Mouse (Mus musculus): ENCODE results near the gene Azgp1. TPM values are rescaled to one million over a fixed set of nuclear protein-coding genes. Genes with fewer than 3 reads are reported as not detected.
A peak's percentile ranks its signal among the peaks of the same experiment; 100 is the strongest.
"Not testable (repeated sequence)": the region's sequence is repeated elsewhere in the genome, so short reads cannot be mapped to it uniquely, and the experiment has no call there.

Gene Azgp1
- polyA plus RNA-seq (2015; fragmentation: Nextera tagmentation; extraction: Ambion mirVana) = 14.4 and 31.0 TPM in 2 replicates

DNA sequence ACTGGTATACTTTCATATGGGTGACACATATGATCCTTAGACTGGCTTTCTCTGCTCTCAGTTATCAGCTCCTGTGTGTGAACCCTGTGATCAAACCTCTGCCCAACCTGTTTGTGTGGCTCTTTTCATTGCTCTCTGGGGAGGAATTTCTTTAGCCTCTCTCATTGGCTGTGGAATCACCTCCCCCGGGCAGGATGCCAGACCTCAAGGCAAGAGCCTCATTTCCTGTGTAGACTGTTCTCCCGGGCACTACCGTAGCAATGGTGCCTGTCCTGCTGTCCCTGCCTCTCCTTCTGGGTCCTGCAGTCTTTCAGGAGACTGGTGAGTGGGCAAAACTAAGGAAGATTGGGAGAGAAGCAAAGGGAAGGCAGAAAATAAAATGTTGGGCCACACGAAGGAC is at the start of gene Azgp1:
Gene Azgp1 (plus strand): TSS at position 221 of the 400 bp plus-strand sequence.
- no peak within 1 kb of the TSS for H3K4me2 ChIP-seq
- H3K4me1 ChIP-seq (replicated peaks) = no peaks in the 10 kb centered on the region
- 0 out of 2 replicates have a peak within 1 kb of the TSS, but pooled peaks have one; percentile 8 for H3K4me3 ChIP-seq (replicated peaks)
- WGBS (ENCODE audit: insufficient replicate concordance) = 30% methylated on average over 4 of the region's 4 CpGs
- H3K9me3 ChIP-seq (replicated peaks) = no peaks in the 10 kb centered on the region
- no peak for ATAC-seq (ENCODE audit: insufficient read depth)
- H3K9ac ChIP-seq = no peak within 1 kb of the TSS
- H3K27ac ChIP-seq (replicated peaks) = no peak within 1 kb of the TSS
- H3K36me3 ChIP-seq (replicated peaks) = no peaks in the 10 kb centered on the region
- no peaks in the 10 kb centered on the region for H3K27me3 ChIP-seq

GRCm38 (mm10) chr5:137933934-137934333 is 47.4 kb upstream of the Azgp1 start:
- H3K27ac ChIP-seq (replicated peaks); H3K4me1 ChIP-seq (replicated peaks); H3K4me2 ChIP-seq; H3K27me3 ChIP-seq; H3K9ac ChIP-seq; ATAC-seq (ENCODE audit: insufficient read depth); H3K9me3 ChIP-seq (replicated peaks); H3K4me3 ChIP-seq (replicated peaks); H3K36me3 ChIP-seq (replicated peaks): not testable (repeated sequence)
- 52% methylated on average over 2 of the region's 2 CpGs for WGBS (ENCODE audit: insufficient replicate concordance)

- Histone ChIP-seq H3K4me1 (replicated peaks) (no peaks in the 10 kb centered on the region), H3K27me3 (no peaks in the 10 kb centered on the region), H3K36me3 (replicated peaks) (no peaks in the 10 kb centered on the region), H3K4me2 (no peak overlapping the region), H3K9me3 (replicated peaks) (no peaks in the 10 kb centered on the region), H3K27ac (replicated peaks) (no peak overlapping the region), H3K4me3 (replicated peaks) (no peak overlapping the region), H3K9ac (no peak overlapping the region)
- no peak for ATAC-seq (ENCODE audit: insufficient read depth)
- WGBS (ENCODE audit: insufficient replicate concordance) = 61% methylated on average over 2 of the region's 2 CpGs
Measured at GRCm38 (mm10) chr5:137936486-137936885, 44.8 kb upstream of the Azgp1 start.

- Histone ChIP-seq H3K27me3 (no peaks in the 10 kb centered on the region), H3K9me3 (replicated peaks) (no peaks in the 10 kb centered on the region), H3K4me3 (replicated peaks) (no peak overlapping the region), H3K9ac (no peak overlapping the region), H3K4me2 (no peak overlapping the region), H3K4me1 (replicated peaks) (no peaks in the 10 kb centered on the region), H3K27ac (replicated peaks) (no peak overlapping the region), H3K36me3 (replicated peaks) (no peaks in the 10 kb centered on the region)
- no peak for ATAC-seq (ENCODE audit: insufficient read depth)
- 50% methylated on average over 4 of the region's 4 CpGs for WGBS (ENCODE audit: insufficient replicate concordance)
Measured at GRCm38 (mm10) chr5:137937238-137937637, 44.1 kb upstream of the Azgp1 start.

GRCm38 (mm10) chr5:137940948-137941347 is 40.4 kb upstream of the Azgp1 start:
- Histone ChIP-seq H3K27me3 (no peaks in the 10 kb centered on the region), H3K36me3 (replicated peaks) (no peaks in the 10 kb centered on the region), H3K4me2 (no peak overlapping the region), H3K4me1 (replicated peaks) (no peaks in the 10 kb centered on the region), H3K9ac (no peak overlapping the region), H3K4me3 (replicated peaks) (no peak overlapping the region), H3K9me3 (replicated peaks) (no peaks in the 10 kb centered on the region), H3K27ac (replicated peaks) (no peak overlapping the region)
- 67% methylated on average over 4 of the region's 4 CpGs for WGBS (ENCODE audit: insufficient replicate concordance)
- no peak for ATAC-seq (ENCODE audit: insufficient read depth)

- 40% methylated on average over 1 of the region's 1 CpGs for WGBS (ENCODE audit: insufficient replicate concordance)
- no peaks in the 10 kb centered on the region for H3K9me3 ChIP-seq (replicated peaks)
- no peak overlapping the region for H3K9ac ChIP-seq
- H3K27me3 ChIP-seq = no peaks in the 10 kb centered on the region
- H3K4me1 ChIP-seq (replicated peaks) = no peaks in the 10 kb centered on the region
- ATAC-seq (ENCODE audit: insufficient read depth) = no peak
- no peak overlapping the region for H3K27ac ChIP-seq (replicated peaks)
- H3K36me3 ChIP-seq (replicated peaks) = no peaks in the 10 kb centered on the region
- H3K4me2 ChIP-seq = no peak overlapping the region
- no peak overlapping the region for H3K4me3 ChIP-seq (replicated peaks)
Measured at GRCm38 (mm10) chr5:137943133-137943532, 38.2 kb upstream of the Azgp1 start.

DNA sequence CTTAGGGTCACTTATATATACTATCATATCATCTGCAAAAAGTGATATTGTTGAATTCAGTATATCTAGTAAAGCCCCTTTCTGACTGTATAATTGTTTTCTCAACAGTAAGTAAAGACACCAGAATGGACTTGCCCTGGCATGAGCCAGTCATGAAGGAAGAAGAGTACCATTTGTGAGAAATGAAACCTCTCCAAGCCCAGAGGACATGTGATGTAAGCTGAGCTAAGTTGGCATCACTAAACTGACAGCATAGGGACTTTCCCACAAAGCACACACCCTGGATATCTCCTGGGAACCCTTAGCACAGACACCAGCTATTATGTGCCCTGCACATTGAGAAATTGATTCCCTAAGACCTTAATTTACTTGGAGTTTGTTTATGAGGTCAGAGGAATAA is 34.0 kb upstream of the Azgp1 start:
- Histone ChIP-seq H3K4me3 (replicated peaks) (no peak overlapping the region), H3K9me3 (replicated peaks) (no peaks in the 10 kb centered on the region), H3K9ac (no peak overlapping the region), H3K27me3 (no peaks in the 10 kb centered on the region), H3K4me1 (replicated peaks) (no peaks in the 10 kb centered on the region), H3K4me2 (no peak overlapping the region), H3K36me3 (replicated peaks) (no peaks in the 10 kb centered on the region), H3K27ac (replicated peaks) (no peak overlapping the region)
- no peak for ATAC-seq (ENCODE audit: insufficient read depth)

GRCm38 (mm10) chr5:137951218-137951617 is 30.1 kb upstream of the Azgp1 start:
- Histone ChIP-seq H3K9me3 (replicated peaks) (no peaks in the 10 kb centered on the region), H3K4me2 (no peak overlapping the region), H3K36me3 (replicated peaks) (no peaks in the 10 kb centered on the region), H3K4me3 (replicated peaks) (no peak overlapping the region), H3K4me1 (replicated peaks) (no peaks in the 10 kb centered on the region), H3K27ac (replicated peaks) (no peak overlapping the region), H3K27me3 (no peaks in the 10 kb centered on the region), H3K9ac (no peak overlapping the region)
- 24% methylated on average over 6 of the region's 6 CpGs for WGBS (ENCODE audit: insufficient replicate concordance)
- no peak for ATAC-seq (ENCODE audit: insufficient read depth)

- Histone ChIP-seq H3K4me1 (replicated peaks) (no peaks in the 10 kb centered on the region), H3K27ac (replicated peaks) (no peak overlapping the region), H3K4me2 (no peak overlapping the region), H3K27me3 (no peaks in the 10 kb centered on the region), H3K9ac (no peak overlapping the region), H3K9me3 (replicated peaks) (no peaks in the 10 kb centered on the region), H3K36me3 (replicated peaks) (no peaks in the 10 kb centered on the region), H3K4me3 (replicated peaks) (no peak overlapping the region)
- WGBS (ENCODE audit: insufficient replicate concordance) = 68% methylated on average over 3 of the region's 3 CpGs
- no peak for ATAC-seq (ENCODE audit: insufficient read depth)
Measured at GRCm38 (mm10) chr5:137956404-137956803, 24.9 kb upstream of the Azgp1 start.

- Histone ChIP-seq H3K4me3 (replicated peaks) (no peak within 1 kb of the TSS), H3K27me3 (no peaks in the 10 kb centered on the region), H3K4me2 (no peak within 1 kb of the TSS), H3K9ac (no peak within 1 kb of the TSS), H3K4me1 (replicated peaks) (no peaks in the 10 kb centered on the region), H3K9me3 (replicated peaks) (no peaks in the 10 kb centered on the region), H3K27ac (replicated peaks) (no peak within 1 kb of the TSS), H3K36me3 (replicated peaks) (no peaks in the 10 kb centered on the region)
- 71% methylated on average over 8 of the region's 8 CpGs for WGBS (ENCODE audit: insufficient replicate concordance)
- no peak for ATAC-seq (ENCODE audit: insufficient read depth)
Measured at GRCm38 (mm10) chr5:137962945-137963344, 18.4 kb upstream of the Azgp1 start, which contains the start of gene Gjc3. Gene Gjc3, minus strand, starts transcription at chr5:137963098.

DNA sequence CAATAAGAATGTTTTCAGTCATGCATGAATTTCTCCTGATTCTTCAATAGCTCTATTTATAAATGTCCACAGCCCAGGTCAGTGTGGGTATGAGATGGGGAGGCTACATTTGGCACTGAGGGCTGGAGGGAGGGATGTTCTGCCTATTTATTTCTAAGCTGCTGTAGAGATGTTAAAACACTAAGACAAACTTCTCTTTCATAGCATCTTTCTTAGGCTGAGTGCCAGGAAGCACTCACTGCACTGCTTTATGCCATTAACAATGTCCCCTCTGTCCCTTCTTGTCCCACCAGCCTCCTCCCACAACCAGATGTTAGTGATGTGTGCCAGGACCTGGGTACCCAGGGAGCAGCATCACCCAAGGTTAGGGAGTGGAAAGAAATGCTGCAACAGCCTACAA is 14.8 kb upstream of the Azgp1 start:
- no peaks in the 10 kb centered on the region for H3K36me3 ChIP-seq (replicated peaks)
- no peak overlapping the region for H3K27ac ChIP-seq (replicated peaks)
- no peak for ATAC-seq (ENCODE audit: insufficient read depth)
- no peaks in the 10 kb centered on the region for H3K4me1 ChIP-seq (replicated peaks)
- H3K9me3 ChIP-seq (replicated peaks) = no peaks in the 10 kb centered on the region
- no peaks in the 10 kb centered on the region for H3K27me3 ChIP-seq
- no peak overlapping the region for H3K9ac ChIP-seq
- H3K4me2 ChIP-seq = no peak overlapping the region
- H3K4me3 ChIP-seq (replicated peaks) = no peak overlapping the region

- Histone ChIP-seq H3K4me2 (no peak overlapping the region), H3K27ac (replicated peaks) (no peak overlapping the region), H3K9me3 (replicated peaks) (no peaks in the 10 kb centered on the region), H3K4me1 (replicated peaks) (no peaks in the 10 kb centered on the region), H3K36me3 (replicated peaks) (no peaks in the 10 kb centered on the region), H3K27me3 (no peaks in the 10 kb centered on the region), H3K4me3 (replicated peaks) (no peak overlapping the region), H3K9ac (no peak overlapping the region)
- 48% methylated on average over 2 of the region's 2 CpGs for WGBS (ENCODE audit: insufficient replicate concordance)
- no peak for ATAC-seq (ENCODE audit: insufficient read depth)
Measured at GRCm38 (mm10) chr5:137973161-137973560, 8.2 kb upstream of the Azgp1 start.
